Mouse (Mus musculus) testis, adult 2 months (tissue): ENCODE data around the gene Mov10l1.

Experiments
- CTCF ChIP-seq: fragments of 200-500 bp; IDR thresholded peaks from 2 replicates; pipeline ENCODE4 v1.5.1; 2012; ENCODE audit warnings: low read depth, mild to moderate bottlenecking, inconsistent platforms, low read length, moderate library complexity; ENCODE audit not compliant: control insufficient read depth, insufficient read depth, insufficient replicate concordance
- POLR2A ChIP-seq: fragments of 200-500 bp; IDR thresholded peaks from 2 replicates; pipeline ENCODE4 v1.6.1; 2012; ENCODE audit warnings: low read depth, mild to moderate bottlenecking, inconsistent platforms, low read length, moderate library complexity; ENCODE audit not compliant: control insufficient read depth

DNA sequence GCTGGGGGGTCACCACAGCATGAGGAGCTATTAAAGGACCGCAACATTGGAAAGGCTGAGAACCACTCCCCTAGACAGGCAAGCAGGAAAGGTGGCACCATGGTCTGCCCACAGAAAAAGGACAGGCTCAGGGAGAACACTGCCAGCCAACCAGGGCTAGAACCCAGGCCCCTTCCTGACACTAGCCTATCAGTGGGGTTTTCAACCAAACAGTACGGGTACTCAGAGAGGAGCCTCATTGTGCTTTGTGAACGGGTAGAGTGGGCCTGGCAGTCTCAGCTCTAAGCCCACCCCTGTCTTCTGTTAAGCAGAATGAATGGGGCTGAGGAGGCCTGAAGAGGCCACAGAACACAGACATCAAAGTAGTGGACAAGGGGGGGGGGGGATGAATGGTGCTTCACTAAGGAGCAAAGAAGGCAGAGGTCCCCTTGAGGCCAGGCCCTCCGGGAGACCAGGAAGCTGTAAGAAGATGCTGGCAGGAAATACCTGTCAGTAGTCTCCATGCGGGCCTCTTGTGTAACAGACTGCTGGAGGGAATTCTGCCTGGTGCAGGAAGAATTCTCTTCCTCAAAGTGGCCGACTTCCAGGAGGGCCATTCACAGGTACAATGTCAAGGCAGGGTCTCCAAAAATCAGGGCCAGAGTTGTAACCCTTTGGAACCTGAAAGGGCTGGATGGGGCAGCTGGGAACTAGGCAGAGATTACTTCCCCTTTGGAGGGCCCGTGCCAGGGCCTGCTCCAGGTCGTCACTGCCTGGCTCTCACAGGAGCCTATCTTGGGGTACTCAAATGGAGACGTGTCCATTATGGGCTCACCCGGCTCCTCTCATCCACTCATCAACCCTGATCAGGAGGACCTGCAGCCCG is 92.1 kb downstream of the Mov10l1 start, which contains the start of gene Trabd:
- TF ChIP-seq CTCF (no peak), POLR2A (no peak)
